Mouse (Mus musculus): ENCODE data around the gene Frmd8. TPM values are rescaled to one million over a fixed set of nuclear protein-coding genes. Genes with fewer than 3 reads are reported as not detected.

Frmd8 gene
- polyA plus RNA-seq, 1 experiment from 2014 or later: 15.8 TPM

DNA sequence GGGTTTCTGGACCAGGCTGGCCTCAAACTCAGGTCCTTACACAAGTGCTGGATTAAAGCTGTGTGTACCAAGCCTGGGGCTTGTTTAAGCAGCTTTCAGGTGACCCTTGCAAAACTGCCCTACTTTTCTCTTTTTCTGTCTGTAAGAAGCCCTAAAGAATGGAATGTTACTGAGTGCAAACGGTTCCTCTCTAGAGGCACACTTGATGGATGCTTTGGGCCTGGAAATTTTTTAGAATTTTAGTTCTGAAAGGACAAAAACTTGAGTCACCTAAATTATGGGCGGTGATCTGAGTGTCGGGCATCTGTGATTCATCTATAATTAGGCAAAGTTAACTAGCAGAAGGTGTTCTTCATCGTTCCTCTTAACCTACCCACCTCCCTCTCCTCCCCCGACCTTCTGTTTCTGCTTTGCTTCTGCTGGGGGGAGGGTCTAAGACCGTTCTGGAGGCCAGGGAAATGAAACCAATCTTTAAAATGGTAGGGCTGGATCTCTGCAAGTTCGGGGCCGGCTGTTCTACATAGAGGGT is 70.6 kb downstream of the Frmd8 start:
- no peak for DNase-seq (ENCODE audit: low spot score)
- WGBS: 20% methylated on average over 8 of the region's 8 CpGs

GRCm38 (mm10) chr19:5803881-5804279 is 71.2 kb downstream of the Frmd8 start:
- Histone ChIP-seq H3K9me3 (replicated peaks; ENCODE audit: control insufficient read depth, low read length) (no peaks in the 10 kb centered on the region), H3K27ac (replicated peaks; ENCODE audit: low read depth, low read length) (peak overlapping the region; percentile 98), H3K4me3 (ENCODE audit: low read depth, low read length) (peak overlapping the region; percentile 96), H3K9ac (replicated peaks; ENCODE audit: low read length) (peak overlapping the region; percentile 93), H3K27me3 (ENCODE audit: control insufficient read depth, insufficient read depth, low read length) (no peaks in the 10 kb centered on the region), H3K4me2 (ENCODE audit: low read depth, low read length) (peak overlapping the region; percentile 38), H3K36me3 (replicated peaks; ENCODE audit: control insufficient read depth, insufficient read depth, low read depth, low read length) (no peaks in the 10 kb centered on the region), H3K4me1 (ENCODE audit: control insufficient read depth, insufficient read depth, low read length) (peaks cover 7% of the 10 kb centered on the region)
- under 1% methylated on average over 16 of the region's 16 CpGs for WGBS
- peak; percentile 76 for DNase-seq (ENCODE audit: low spot score)
- ATAC-seq (replicated peaks; ENCODE audit: insufficient number of reproducible peaks, low FRiP score, low TSS enrichment, low read depth): 0 out of 2 replicates have a peak, but pooled peaks have one; percentile 10

More for the DNA sequence above, 70.6 kb downstream of the Frmd8 start:
- Histone ChIP-seq H3K4me1 (ENCODE audit: control insufficient read depth, insufficient read depth, low read length) (peaks cover 7% of the 10 kb centered on the region), H3K9ac (replicated peaks; ENCODE audit: low read length) (peak overlapping the region; percentile 93), H3K27ac (replicated peaks; ENCODE audit: low read depth, low read length) (peak overlapping the region; percentile 98), H3K4me2 (ENCODE audit: low read depth, low read length) (peak overlapping the region; percentile 38), H3K9me3 (replicated peaks; ENCODE audit: control insufficient read depth, low read length) (no peaks in the 10 kb centered on the region), H3K4me3 (ENCODE audit: low read depth, low read length) (no peak overlapping the region), H3K27me3 (ENCODE audit: control insufficient read depth, insufficient read depth, low read length) (no peaks in the 10 kb centered on the region), H3K36me3 (replicated peaks; ENCODE audit: control insufficient read depth, insufficient read depth, low read depth, low read length) (no peaks in the 10 kb centered on the region)
- no peak for ATAC-seq (replicated peaks; ENCODE audit: insufficient number of reproducible peaks, low FRiP score, low TSS enrichment, low read depth)

- ATAC-seq (replicated peaks; ENCODE audit: insufficient number of reproducible peaks, low FRiP score, low TSS enrichment, low read depth): peak; percentile 94
- peak overlapping the region; percentile 91 for H3K4me2 ChIP-seq (ENCODE audit: low read depth, low read length)
- peak overlapping the region; percentile 93 for H3K9ac ChIP-seq (replicated peaks; ENCODE audit: low read length)
- H3K9me3 ChIP-seq (replicated peaks; ENCODE audit: control insufficient read depth, low read length): no peaks in the 10 kb centered on the region
- H3K27me3 ChIP-seq (ENCODE audit: control insufficient read depth, insufficient read depth, low read length): no peaks in the 10 kb centered on the region
- H3K4me1 ChIP-seq (ENCODE audit: control insufficient read depth, insufficient read depth, low read length): peaks cover 7% of the 10 kb centered on the region
- peaks cover 4% of the 10 kb centered on the region for H3K36me3 ChIP-seq (replicated peaks; ENCODE audit: control insufficient read depth, insufficient read depth, low read depth, low read length)
- H3K27ac ChIP-seq (replicated peaks; ENCODE audit: low read depth, low read length): peak overlapping the region; percentile 98
- DNase-seq (ENCODE audit: low spot score): peak; percentile 100
- under 1% methylated on average over 67 of the region's 67 CpGs for WGBS
- H3K4me3 ChIP-seq (ENCODE audit: low read depth, low read length): peak overlapping the region; percentile 96
Observed at GRCm38 (mm10) chr19:5803041-5803880, 71.8 kb downstream of the Frmd8 start.

DNA sequence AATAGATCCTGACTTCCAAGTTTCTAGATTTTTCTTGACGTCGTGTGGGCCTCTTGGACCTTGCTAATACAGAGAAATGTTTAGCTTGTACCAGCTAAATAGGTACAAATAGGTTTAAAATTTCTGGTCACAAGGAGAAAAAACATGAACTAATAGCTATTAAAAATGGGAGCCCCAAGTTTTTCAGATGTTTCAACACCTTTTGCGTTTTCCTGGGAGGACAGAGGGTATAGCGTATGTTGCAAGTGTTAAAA is 72.4 kb downstream of the Frmd8 start:
- Histone ChIP-seq H3K4me2 (ENCODE audit: low read depth, low read length) (peak overlapping the region; percentile 91), H3K9ac (replicated peaks; ENCODE audit: low read length) (peak overlapping the region; percentile 93), H3K36me3 (replicated peaks; ENCODE audit: control insufficient read depth, insufficient read depth, low read depth, low read length) (peaks cover 8% of the 10 kb centered on the region), H3K4me1 (ENCODE audit: control insufficient read depth, insufficient read depth, low read length) (peaks cover 7% of the 10 kb centered on the region), H3K4me3 (ENCODE audit: low read depth, low read length) (peak overlapping the region; percentile 96), H3K27ac (replicated peaks; ENCODE audit: low read depth, low read length) (peak overlapping the region; percentile 98), H3K27me3 (ENCODE audit: control insufficient read depth, insufficient read depth, low read length) (no peaks in the 10 kb centered on the region), H3K9me3 (replicated peaks; ENCODE audit: control insufficient read depth, low read length) (no peaks in the 10 kb centered on the region)
- WGBS: under 1% methylated on average over 4 of the region's 4 CpGs
- ATAC-seq (replicated peaks; ENCODE audit: insufficient number of reproducible peaks, low FRiP score, low TSS enrichment, low read depth): no peak
- no peak for DNase-seq (ENCODE audit: low spot score)

- Histone ChIP-seq H3K27ac (replicated peaks; ENCODE audit: low read depth, low read length) (peak overlapping the region; percentile 98), H3K9me3 (replicated peaks; ENCODE audit: control insufficient read depth, low read length) (no peaks in the 10 kb centered on the region), H3K9ac (replicated peaks; ENCODE audit: low read length) (peak overlapping the region; percentile 93), H3K4me1 (ENCODE audit: control insufficient read depth, insufficient read depth, low read length) (peaks cover 7% of the 10 kb centered on the region), H3K4me3 (ENCODE audit: low read depth, low read length) (peak overlapping the region; percentile 96), H3K27me3 (ENCODE audit: control insufficient read depth, insufficient read depth, low read length) (no peaks in the 10 kb centered on the region), H3K4me2 (ENCODE audit: low read depth, low read length) (peak overlapping the region; percentile 91), H3K36me3 (replicated peaks; ENCODE audit: control insufficient read depth, insufficient read depth, low read depth, low read length) (peaks cover 13% of the 10 kb centered on the region)
- under 1% methylated on average over 25 of the region's 25 CpGs for WGBS
- ATAC-seq (replicated peaks; ENCODE audit: insufficient number of reproducible peaks, low FRiP score, low TSS enrichment, low read depth) (no peak), DNase-seq (ENCODE audit: low spot score) (peak; percentile 99)
Observed at GRCm38 (mm10) chr19:5802011-5802786, 72.9 kb downstream of the Frmd8 start.

DNA sequence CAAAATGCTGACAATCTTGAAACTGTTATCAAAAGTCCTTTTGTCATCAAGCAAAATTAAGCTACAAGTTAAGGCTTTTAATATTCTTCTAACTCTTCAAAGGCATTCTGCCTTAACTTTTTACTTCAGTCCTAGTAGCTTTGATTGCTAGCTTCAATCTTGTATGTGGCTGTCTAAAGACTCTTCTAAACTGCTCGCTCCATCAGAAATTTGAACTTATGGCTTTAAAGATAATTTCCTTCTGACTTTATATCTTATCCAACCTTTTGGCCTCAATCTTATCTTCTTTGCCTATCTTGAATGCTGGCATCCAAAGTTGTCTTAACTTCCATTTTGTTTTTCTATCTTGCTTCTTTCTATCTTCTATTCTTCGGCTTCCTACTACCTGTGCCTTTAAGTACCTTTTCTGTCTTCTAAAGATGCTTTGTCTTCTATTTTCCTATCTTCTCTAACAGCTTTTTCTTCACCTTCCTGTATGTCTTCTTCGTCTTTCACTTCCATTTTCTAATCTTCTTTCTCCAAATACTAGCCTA is 73.6 kb downstream of the Frmd8 start:
- H3K36me3 ChIP-seq (replicated peaks; ENCODE audit: control insufficient read depth, insufficient read depth, low read depth, low read length): peaks cover 20% of the 10 kb centered on the region
- H3K9ac ChIP-seq (replicated peaks; ENCODE audit: low read length): peak overlapping the region; percentile 98
- peak overlapping the region; percentile 71 for H3K4me2 ChIP-seq (ENCODE audit: low read depth, low read length)
- no peaks in the 10 kb centered on the region for H3K9me3 ChIP-seq (replicated peaks; ENCODE audit: control insufficient read depth, low read length)
- whole genome bisulfite sequencing: 11% methylated on average over 3 of the region's 3 CpGs
- H3K4me1 ChIP-seq (ENCODE audit: control insufficient read depth, insufficient read depth, low read length): peaks cover 11% of the 10 kb centered on the region
- peak overlapping the region; percentile 96 for H3K4me3 ChIP-seq (ENCODE audit: low read depth, low read length)
- DNase-seq (ENCODE audit: low spot score) (no peak), ATAC-seq (replicated peaks; ENCODE audit: insufficient number of reproducible peaks, low FRiP score, low TSS enrichment, low read depth) (no peak)
- peak overlapping the region; percentile 66; the same call in 1 of the 2 replicates for H3K27ac ChIP-seq (replicated peaks; ENCODE audit: low read depth, low read length)
- H3K27me3 ChIP-seq (ENCODE audit: control insufficient read depth, insufficient read depth, low read length): no peaks in the 10 kb centered on the region

- peak overlapping the region; percentile 71 for H3K4me2 ChIP-seq (ENCODE audit: low read depth, low read length)
- H3K9ac ChIP-seq (replicated peaks; ENCODE audit: low read length): peak overlapping the region; percentile 98
- peaks cover 25% of the 10 kb centered on the region for H3K36me3 ChIP-seq (replicated peaks; ENCODE audit: control insufficient read depth, insufficient read depth, low read depth, low read length)
- peak overlapping the region; percentile 66 for H3K27ac ChIP-seq (replicated peaks; ENCODE audit: low read depth, low read length)
- peaks cover 15% of the 10 kb centered on the region for H3K4me1 ChIP-seq (ENCODE audit: control insufficient read depth, insufficient read depth, low read length)
- H3K27me3 ChIP-seq (ENCODE audit: control insufficient read depth, insufficient read depth, low read length): no peaks in the 10 kb centered on the region
- ATAC-seq (replicated peaks; ENCODE audit: insufficient number of reproducible peaks, low FRiP score, low TSS enrichment, low read depth): no peak
- peak overlapping the region; percentile 96 for H3K4me3 ChIP-seq (ENCODE audit: low read depth, low read length)
- H3K9me3 ChIP-seq (replicated peaks; ENCODE audit: control insufficient read depth, low read length): no peaks in the 10 kb centered on the region
- WGBS: under 1% methylated on average over 19 of the region's 19 CpGs
- DNase-seq (ENCODE audit: low spot score): no peak
Observed at GRCm38 (mm10) chr19:5800632-5801431, 74.2 kb downstream of the Frmd8 start.

All from embryonic facial prominence, embryonic 11.5 days (tissue).